Mouse (Mus musculus) megakaryocyte, embryonic 14.5 days (primary cell): ENCODE data around the gene Cadm4. TPM values are rescaled to one million over a fixed set of nuclear protein-coding genes. Genes with fewer than 3 reads are reported as not detected.

Experiments
- H3K27me3 ChIP-seq: replicated peaks from 2 replicates; pipeline ENCODE3; 2012; ENCODE audit warnings: inconsistent platforms
- H3K36me3 ChIP-seq: replicated peaks from 2 replicates; pipeline ENCODE3; 2012; ENCODE audit warnings: low read length, inconsistent platforms, mixed read lengths
- H3K4me1 ChIP-seq: 2 replicates; pipeline ENCODE4 v1.6.1; 2012; ENCODE audit warnings: inconsistent platforms
- H3K4me3 ChIP-seq: replicated peaks from 2 replicates; pipeline ENCODE3; 2012; ENCODE audit warnings: moderate library complexity, mild to moderate bottlenecking, inconsistent platforms
- H3K9me3 ChIP-seq: 2 replicates; pipeline ENCODE4 v1.6.1; 2012; ENCODE audit warnings: inconsistent platforms
- FLI1 ChIP-seq: IDR thresholded peaks from 2 replicates; pipeline ENCODE4 v1.6.1; 2012; ENCODE audit warnings: low read length, inconsistent platforms, mixed read lengths
- GATA1 ChIP-seq: IDR thresholded peaks from 3 replicates; pipeline ENCODE4 v1.6.1; 2012; ENCODE audit warnings: mixed read lengths, low read length, inconsistent platforms, borderline replicate concordance
- polyA plus RNA-seq: library from polyadenylated mRNA; stranded (reverse); fragments of >175 nt; gene quantifications from 2 replicates; pipeline ENCODE4 v1.2.3, GENCODE M21; 2012; ENCODE audit warnings: low replicate concordance; ENCODE audit not compliant: insufficient read depth

The Cadm4 gene
- polyA plus RNA-seq, 1 experiment = not detected

GRCm38 (mm10) chr7:24448782-24449517, 32.9 kb upstream of the Cadm4 start:
- Histone ChIP-seq H3K36me3 (no peaks in the 10 kb centered on the region), H3K4me1 (peaks cover 8% of the 10 kb centered on the region; the same call in 1 of the 2 replicates), H3K9me3 (no peaks in the 10 kb centered on the region; the same call in 1 of the 2 replicates), H3K27me3 (peaks cover 60% of the 10 kb centered on the region), H3K4me3 (no peak overlapping the region)
- TF ChIP-seq GATA1 = no peak
- TF ChIP-seq FLI1 = no peak

GRCm38 (mm10) chr7:24450585-24451017, 31.2 kb upstream of the Cadm4 start:
- Histone ChIP-seq H3K4me1 (peaks cover 5% of the 10 kb centered on the region; the same call in 1 of the 2 replicates), H3K36me3 (no peaks in the 10 kb centered on the region), H3K9me3 (no peaks in the 10 kb centered on the region; the same call in 1 of the 2 replicates), H3K27me3 (peaks cover 70% of the 10 kb centered on the region), H3K4me3 (peak overlapping the region; percentile 42)
- TF ChIP-seq GATA1 = no peak
- no peak for TF ChIP-seq FLI1

GRCm38 (mm10) chr7:24451855-24452311, 29.9 kb upstream of the Cadm4 start, which contains the start of gene Irgc1:
TSS of gene Irgc1 (minus strand) at chr7:24452297.
- H3K4me3 ChIP-seq = no peak within 1 kb of the TSS
- H3K9me3 ChIP-seq = no peaks in the 10 kb centered on the region; the same call in 1 of the 2 replicates
- H3K27me3 ChIP-seq = peaks cover 74% of the 10 kb centered on the region
- peaks cover 4% of the 10 kb centered on the region; the same call in 1 of the 2 replicates for H3K4me1 ChIP-seq
- no peak for TF ChIP-seq GATA1
- no peak for TF ChIP-seq FLI1
- H3K36me3 ChIP-seq = no peaks in the 10 kb centered on the region

- Histone ChIP-seq H3K36me3 (no peaks in the 10 kb centered on the region), H3K9me3 (no peaks in the 10 kb centered on the region)
- TF ChIP-seq FLI1 (no peak), GATA1 (no peak)
Observed at GRCm38 (mm10) chr7:24454199-24454598, 27.6 kb upstream of the Cadm4 start.

GRCm38 (mm10) chr7:24455726-24456125, 26.1 kb upstream of the Cadm4 start:
- Histone ChIP-seq H3K9me3 (no peaks in the 10 kb centered on the region), H3K4me1 (peaks cover 26% of the 10 kb centered on the region), H3K36me3 (no peaks in the 10 kb centered on the region), H3K4me3 (no peak overlapping the region), H3K27me3 (peaks cover 83% of the 10 kb centered on the region)
- TF ChIP-seq GATA1 (no peak), FLI1 (no peak)

More at GRCm38 (mm10) chr7:24454199-24454598, 27.6 kb upstream of the Cadm4 start:
- H3K4me1 ChIP-seq = peaks cover 17% of the 10 kb centered on the region
- H3K4me3 ChIP-seq = no peak overlapping the region
- H3K27me3 ChIP-seq = peaks cover 80% of the 10 kb centered on the region

GRCm38 (mm10) chr7:24457726-24458370, 24.0 kb upstream of the Cadm4 start:
- no peaks in the 10 kb centered on the region for H3K36me3 ChIP-seq
- peak overlapping the region; percentile 72 for H3K4me3 ChIP-seq
- peaks cover 42% of the 10 kb centered on the region for H3K4me1 ChIP-seq

GRCm38 (mm10) chr7:24459440-24459839, 22.4 kb upstream of the Cadm4 start:
- Histone ChIP-seq H3K4me3 (peak overlapping the region; percentile 29), H3K27me3 (peaks cover 84% of the 10 kb centered on the region), H3K9me3 (no peaks in the 10 kb centered on the region), H3K4me1 (peaks cover 47% of the 10 kb centered on the region), H3K36me3 (no peaks in the 10 kb centered on the region)
- TF ChIP-seq FLI1 (no peak), GATA1 (no peak)

More at GRCm38 (mm10) chr7:24457726-24458370, 24.0 kb upstream of the Cadm4 start:
- Histone ChIP-seq H3K27me3 (peaks cover 83% of the 10 kb centered on the region), H3K9me3 (no peaks in the 10 kb centered on the region)
- TF ChIP-seq FLI1 = no peak
- TF ChIP-seq GATA1 = no peak

- Histone ChIP-seq H3K4me3 (peak overlapping the region; percentile 29), H3K4me1 (peaks cover 49% of the 10 kb centered on the region), H3K9me3 (no peaks in the 10 kb centered on the region), H3K36me3 (no peaks in the 10 kb centered on the region), H3K27me3 (peaks cover 83% of the 10 kb centered on the region)
- TF ChIP-seq GATA1 (no peak), FLI1 (no peak)
Observed at GRCm38 (mm10) chr7:24459843-24460242, 22.0 kb upstream of the Cadm4 start.

GRCm38 (mm10) chr7:24461376-24462051, 20.3 kb upstream of the Cadm4 start:
- Histone ChIP-seq H3K4me3 (peak overlapping the region; percentile 10), H3K4me1 (peaks cover 52% of the 10 kb centered on the region), H3K36me3 (peaks cover under 1% of the 10 kb centered on the region), H3K27me3 (peaks cover 70% of the 10 kb centered on the region), H3K9me3 (no peaks in the 10 kb centered on the region)
- TF ChIP-seq FLI1 (no peak), GATA1 (no peak)
